Mouse (Mus musculus) limb, embryonic 10.5 days (tissue): ENCODE results near the gene Muc15. TPM values are rescaled to one million over a fixed set of nuclear protein-coding genes. Genes with fewer than 3 reads are reported as not detected.

Experiments
- polyA plus RNA-seq: library from polyadenylated mRNA; unstranded; fragments of >200 nt; fragmentation: Nextera tagmentation; extraction: Ambion mirVana; gene quantifications from 2 replicates; pipeline ENCODE4 v1.2.1, GENCODE M21; 2016

Gene Muc15
- polyA plus RNA-seq, 1 experiment from 2014 or later: not detected

Other genes with a start within 250 kb of the Muc15 start
- 0.06 TPM in 2 replicates for gene Slc5a12, start 124.0 kb upstream of the Muc15 start, polyA plus RNA-seq
- 0.19 and 0.24 TPM in 2 replicates for gene Ano3, start 229.6 kb downstream of the Muc15 start, polyA plus RNA-seq